Comparison of ENCODE assay signal across 9 mouse cellular contexts in the genomic region with DNA sequence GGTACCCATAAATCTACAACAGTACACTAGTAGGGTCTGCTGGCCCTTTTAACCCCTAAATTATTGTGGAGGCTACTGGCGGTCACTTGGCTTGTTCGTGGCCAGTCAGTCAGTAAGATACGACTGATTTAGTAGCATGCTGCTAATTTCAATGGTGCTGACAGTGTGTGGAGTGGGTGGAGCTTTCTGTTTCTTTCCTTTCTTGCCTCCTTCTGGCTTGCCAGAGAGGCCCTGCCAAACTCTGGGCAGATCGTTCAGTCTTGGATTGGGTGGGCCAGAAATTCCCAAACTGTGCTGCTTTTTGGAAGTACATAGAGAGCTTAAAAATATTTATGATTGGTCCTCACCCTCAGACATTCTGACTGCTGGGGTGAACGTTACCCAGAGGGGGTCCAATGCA. TPM values are rescaled to one million over a fixed set of nuclear protein-coding genes. Genes with fewer than 3 reads are reported as not detected.
DNase-seq lines count a peak whose midpoint lies in the region; ATAC-seq and TF ChIP-seq lines count a peak whose summit lies in the region.
"Had no signal": no experiment of that assay in that cellular context is flagged by ENCODE, and none has a peak within 500 bp of the region (broad histone marks: within the 10 kb centered on the region; RNA-seq: fewer than 3 reads in every experiment).

No protein-coding gene starts in this region.

- H3K36me3 ChIP-seq in heart, embryonic 12.5 days, result no peaks in the 10 kb centered on the region
- H3K36me3 ChIP-seq in heart, postnatal 0 days (replicated peaks; ENCODE audit: control insufficient read depth, insufficient read depth, low read length), result peaks cover 9% of the 10 kb centered on the region
- no peaks in the 10 kb centered on the region for H3K36me3 ChIP-seq in liver, postnatal 0 days (replicated peaks; ENCODE audit: insufficient read depth, low read length)

- H3K4me2 ChIP-seq in heart, embryonic 12.5 days, result peak overlapping the region; percentile 70
- peak overlapping the region; percentile 60 for H3K4me2 ChIP-seq in heart, postnatal 0 days (ENCODE audit: low read depth, low read length)
- peak overlapping the region; percentile 45 for H3K4me2 ChIP-seq in liver, postnatal 0 days (ENCODE audit: low read depth, low read length)

- DNase-seq in heart, adult 11 months, result no peak
- DNase-seq in heart, postnatal 0 days (ENCODE audit: low spot score), result no peak
- no peak for DNase-seq in liver, postnatal 0 days
- no peak for DNase-seq in adrenal gland, postnatal 14 days
- DNase-seq in spleen, postnatal 4 days (ENCODE audit: low spot score in 2 of 2), result no peak
- no peak for DNase-seq in thymus, postnatal 0 days (ENCODE audit: low spot score)
- DNase-seq: thymus, postnatal 25 days had no signal

- no peak overlapping the region for H3K27ac ChIP-seq in heart, embryonic 12.5 days (ENCODE audit: poor library complexity, severe bottlenecking)
- H3K27ac ChIP-seq in brown adipose tissue, adult 24 weeks (replicated peaks; ENCODE audit: low read depth, low read length), result peak overlapping the region; percentile 95
- H3K27ac ChIP-seq in heart, postnatal 0 days (ENCODE audit: low read depth), result peak overlapping the region; percentile 90
- H3K27ac ChIP-seq in liver, postnatal 0 days (ENCODE audit: low read depth), result no peak overlapping the region

- WGBS in heart, embryonic 12.5 days, result 30% methylated on average over 5 of the region's 5 CpGs
- WGBS in heart, postnatal 0 days, result 21% methylated on average over 5 of the region's 5 CpGs
- WGBS in liver, postnatal 0 days (ENCODE audit: insufficient replicate concordance), result 44% methylated on average over 5 of the region's 5 CpGs

- H3K27me3 ChIP-seq in heart, embryonic 12.5 days (replicated peaks), result peaks cover 52% of the 10 kb centered on the region
- peaks cover 44% of the 10 kb centered on the region for H3K27me3 ChIP-seq in heart, postnatal 0 days (ENCODE audit: control insufficient read depth, insufficient read depth, low read length)
- H3K27me3 ChIP-seq in liver, postnatal 0 days (ENCODE audit: insufficient read depth, low read length), result peaks cover 46% of the 10 kb centered on the region

- no peak for ATAC-seq in heart, embryonic 12.5 days (ENCODE audit: insufficient number of reproducible peaks, low FRiP score)
- no peak for ATAC-seq in heart, postnatal 0 days (ENCODE audit: insufficient read depth, low read depth)
- no peak for ATAC-seq in liver, postnatal 0 days

- peak overlapping the region; percentile 64; the same call in 1 of the 2 replicates for H3K9ac ChIP-seq in heart, embryonic 12.5 days
- H3K9ac ChIP-seq in heart, postnatal 0 days (replicated peaks; ENCODE audit: low read depth, low read length), result peak overlapping the region; percentile 65
- no peak overlapping the region for H3K9ac ChIP-seq in liver, postnatal 0 days (replicated peaks)

- peaks cover 50% of the 10 kb centered on the region for H3K4me1 ChIP-seq in heart, embryonic 12.5 days (replicated peaks)
- H3K4me1 ChIP-seq in brown adipose tissue, adult 24 weeks (ENCODE audit: control insufficient read depth, insufficient read depth, insufficient read length, low read length), result peaks cover 3% of the 10 kb centered on the region; the same call in 1 of the 2 replicates
- H3K4me1 ChIP-seq in heart, postnatal 0 days (ENCODE audit: control insufficient read depth, insufficient read depth), result 0 out of 2 replicates have a peak, but pooled peaks cover 4% of the 10 kb centered on the region
- peaks cover 32% of the 10 kb centered on the region for H3K4me1 ChIP-seq in liver, postnatal 0 days (ENCODE audit: insufficient read depth)

- peak overlapping the region; percentile 51 for H3K4me3 ChIP-seq in heart, embryonic 12.5 days
- peak overlapping the region; percentile 64 for H3K4me3 ChIP-seq in brown adipose tissue, adult 24 weeks (ENCODE audit: insufficient read depth, low read depth, low read length)
- H3K4me3 ChIP-seq in heart, postnatal 0 days (ENCODE audit: low read depth, low read length), result peak overlapping the region; percentile 51
- no peak overlapping the region for H3K4me3 ChIP-seq in liver, postnatal 0 days (ENCODE audit: low read depth, low read length)

- TF ChIP-seq CTCF in heart, postnatal 0 days (IDR thresholded peaks at IDR 0.05; ENCODE audit: low read depth), result no peak
- no peak for TF ChIP-seq CTCF in liver, postnatal 0 days (IDR thresholded peaks at IDR 0.05; ENCODE audit: low read depth)

- H3K9me3 ChIP-seq in heart, embryonic 12.5 days (replicated peaks), result no peaks in the 10 kb centered on the region
- H3K9me3 ChIP-seq in heart, postnatal 0 days (replicated peaks; ENCODE audit: control insufficient read depth, low read length), result no peaks in the 10 kb centered on the region
- no peaks in the 10 kb centered on the region for H3K9me3 ChIP-seq in liver, postnatal 0 days (ENCODE audit: low read length)

- no peak for TF ChIP-seq EP300 in heart, postnatal 0 days (IDR thresholded peaks at IDR 0.05; ENCODE audit: low read depth)
- no peak for TF ChIP-seq EP300 in liver, postnatal 0 days (IDR thresholded peaks at IDR 0.05; ENCODE audit: low read depth)

RNA-seq across cellular contexts. Expression of a gene that starts 2.5 kb away (rescaled TPM):
- polyA plus RNA-seq in heart, embryonic 12.5 days (2016; fragmentation: Nextera tagmentation; extraction: Ambion mirVana), result 17.6 and 19.6 TPM in 2 replicates
- 7.0 and 13.4 TPM in 2 replicates for polyA plus RNA-seq in brown adipose tissue, adult 24 weeks (2012; ENCODE audit: insufficient read depth, insufficient read length, missing spikeins)
- total RNA-seq in heart, postnatal 0 days (2014; rRNA removed; ENCODE audit: low replicate concordance), result 12.8 and 44.1 TPM in 2 replicates
- polyA plus RNA-seq in heart, postnatal 0 days (2015; fragmentation: Nextera tagmentation; extraction: Ambion mirVana), result 16.8 and 18.9 TPM in 2 replicates
- polyA plus RNA-seq in liver, postnatal 0 days (2015; fragmentation: Nextera tagmentation; extraction: Ambion mirVana), result 1.4 and 1.8 TPM in 2 replicates
- total RNA-seq in adrenal gland, postnatal 14 days (2021), result 27.0 and 28.1 TPM in 2 replicates
- polyA plus RNA-seq in thymus, postnatal 0 days (2015; fragmentation: Nextera tagmentation; extraction: Ambion mirVana), result 1.9 and 2.2 TPM in 2 replicates

RNA-seq across cellular contexts. Expression of a gene that starts 6.3 kb away (rescaled TPM):
- polyA plus RNA-seq in heart, embryonic 12.5 days (2016; fragmentation: Nextera tagmentation; extraction: Ambion mirVana), result 7.7 and 9.1 TPM in 2 replicates
- polyA plus RNA-seq in brown adipose tissue, adult 24 weeks (2012; ENCODE audit: insufficient read depth, insufficient read length, missing spikeins), result 0.67 and 2.2 TPM in 2 replicates
- 3.1 and 5.5 TPM in 2 replicates for total RNA-seq in heart, postnatal 0 days (2014; rRNA removed; ENCODE audit: low replicate concordance)
- 4.4 and 4.5 TPM in 2 replicates for polyA plus RNA-seq in heart, postnatal 0 days (2015; fragmentation: Nextera tagmentation; extraction: Ambion mirVana)
- 1.3 and 1.9 TPM in 2 replicates for polyA plus RNA-seq in liver, postnatal 0 days (2015; fragmentation: Nextera tagmentation; extraction: Ambion mirVana)
- total RNA-seq in adrenal gland, postnatal 14 days (2021), result 5.3 and 5.6 TPM in 2 replicates
- polyA plus RNA-seq in thymus, postnatal 0 days (2015; fragmentation: Nextera tagmentation; extraction: Ambion mirVana), result 2.3 and 2.4 TPM in 2 replicates

RNA-seq across cellular contexts. Expression of a gene that starts 10.6 kb away (rescaled TPM):
- 125 and 126 TPM in 2 replicates for polyA plus RNA-seq in heart, embryonic 12.5 days (2016; fragmentation: Nextera tagmentation; extraction: Ambion mirVana)
- polyA plus RNA-seq in brown adipose tissue, adult 24 weeks (2012; ENCODE audit: insufficient read depth, insufficient read length, missing spikeins), result 28.7 and 40.6 TPM in 2 replicates
- total RNA-seq in heart, postnatal 0 days (2014; rRNA removed; ENCODE audit: low replicate concordance), result 47.7 and 60.5 TPM in 2 replicates
- 96.5 and 102 TPM in 2 replicates for polyA plus RNA-seq in heart, postnatal 0 days (2015; fragmentation: Nextera tagmentation; extraction: Ambion mirVana)
- polyA plus RNA-seq in liver, postnatal 0 days (2015; fragmentation: Nextera tagmentation; extraction: Ambion mirVana), result 48.9 and 55.2 TPM in 2 replicates
- 55.7 and 62.4 TPM in 2 replicates for total RNA-seq in adrenal gland, postnatal 14 days (2021)
- 174 and 191 TPM in 2 replicates for polyA plus RNA-seq in thymus, postnatal 0 days (2015; fragmentation: Nextera tagmentation; extraction: Ambion mirVana)

RNA-seq across cellular contexts. Expression of a gene that starts 12.5 kb away (rescaled TPM):
- 9.0 and 9.5 TPM in 2 replicates for polyA plus RNA-seq in heart, embryonic 12.5 days (2016; fragmentation: Nextera tagmentation; extraction: Ambion mirVana)
- 4.0 and 4.8 TPM in 2 replicates for polyA plus RNA-seq in brown adipose tissue, adult 24 weeks (2012; ENCODE audit: insufficient read depth, insufficient read length, missing spikeins)
- 6.8 and 15.2 TPM in 2 replicates for total RNA-seq in heart, postnatal 0 days (2014; rRNA removed; ENCODE audit: low replicate concordance)
- 7.5 and 8.6 TPM in 2 replicates for polyA plus RNA-seq in heart, postnatal 0 days (2015; fragmentation: Nextera tagmentation; extraction: Ambion mirVana)
- 5.4 and 5.8 TPM in 2 replicates for polyA plus RNA-seq in liver, postnatal 0 days (2015; fragmentation: Nextera tagmentation; extraction: Ambion mirVana)
- 3.6 and 5.4 TPM in 2 replicates for total RNA-seq in adrenal gland, postnatal 14 days (2021)
- 13.0 and 13.9 TPM in 2 replicates for polyA plus RNA-seq in thymus, postnatal 0 days (2015; fragmentation: Nextera tagmentation; extraction: Ambion mirVana)

RNA-seq across cellular contexts. Expression of a gene that starts 12.5 kb away (rescaled TPM):
- polyA plus RNA-seq in heart, embryonic 12.5 days (2016; fragmentation: Nextera tagmentation; extraction: Ambion mirVana), result 204 and 207 TPM in 2 replicates
- polyA plus RNA-seq in brown adipose tissue, adult 24 weeks (2012; ENCODE audit: insufficient read depth, insufficient read length, missing spikeins), result 214 and 232 TPM in 2 replicates
- total RNA-seq in heart, postnatal 0 days (2014; rRNA removed; ENCODE audit: low replicate concordance), result 13.1 and 75.0 TPM in 2 replicates
- polyA plus RNA-seq in heart, postnatal 0 days (2015; fragmentation: Nextera tagmentation; extraction: Ambion mirVana), result 311 and 336 TPM in 2 replicates
- polyA plus RNA-seq in liver, postnatal 0 days (2015; fragmentation: Nextera tagmentation; extraction: Ambion mirVana), result 241 TPM in 2 replicates
- 215 and 239 TPM in 2 replicates for total RNA-seq in adrenal gland, postnatal 14 days (2021)
- 355 and 365 TPM in 2 replicates for polyA plus RNA-seq in thymus, postnatal 0 days (2015; fragmentation: Nextera tagmentation; extraction: Ambion mirVana)

Comparison
In these comparisons a context has a peak if more than half of its experiments do, and no peak if none do; other contexts are left out.
1. H3K27ac ChIP-seq: peak in brown adipose tissue, adult 24 weeks (single experiment) and heart, postnatal 0 days (single experiment); none in heart, embryonic 12.5 days (single experiment) and liver, postnatal 0 days (single experiment).
2. Peak in every context shown above with its lines, with median percentiles within 50 percentile points of each other: H3K4me2 ChIP-seq.